Mouse (Mus musculus): Measurements from ENCODE around the gene Rpl22.

The Rpl22 gene

GRCm38 (mm10) chr4:152325574-152326411 is at the start of gene Rpl22:
Gene Rpl22, plus strand, starts transcription at chr4:152325742.
- peak; percentile 96 to 97 for DNase-seq

GRCm38 (mm10) chr4:152276389-152277347 is 48.9 kb upstream of the Rpl22 start:
- no peak for DNase-seq

GRCm38 (mm10) chr4:152277916-152278315 is 47.6 kb upstream of the Rpl22 start:
- DNase-seq, result no peak

DNA sequence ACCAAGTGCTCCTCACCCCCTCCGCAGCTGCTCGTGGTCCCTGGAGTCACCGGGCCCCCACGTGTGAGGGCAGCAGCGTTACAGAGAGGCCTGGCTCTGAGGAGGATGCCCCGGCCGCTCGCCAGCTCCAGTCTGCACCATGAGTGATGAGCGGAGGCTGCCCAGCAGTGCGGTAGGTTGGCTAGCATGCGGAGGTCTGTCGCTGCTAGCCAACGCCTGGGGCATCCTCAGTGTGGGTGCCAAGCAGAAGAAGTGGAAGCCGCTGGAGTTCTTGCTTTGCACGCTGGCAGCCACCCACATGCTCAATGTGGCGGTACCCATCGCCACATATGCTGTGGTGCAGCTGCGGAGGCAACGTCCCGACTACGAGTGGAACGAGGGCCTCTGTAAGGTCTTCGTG is 46.6 kb upstream of the Rpl22 start:
- no peak for DNase-seq

- DNase-seq, result no peak
Observed at GRCm38 (mm10) chr4:152281601-152282000, 43.9 kb upstream of the Rpl22 start.

GRCm38 (mm10) chr4:152282721-152283120 is 42.8 kb upstream of the Rpl22 start:
- DNase-seq, result no peak

GRCm38 (mm10) chr4:152283186-152283950 is 42.2 kb upstream of the Rpl22 start:
- peak; percentile 75 to 83 for DNase-seq

DNA sequence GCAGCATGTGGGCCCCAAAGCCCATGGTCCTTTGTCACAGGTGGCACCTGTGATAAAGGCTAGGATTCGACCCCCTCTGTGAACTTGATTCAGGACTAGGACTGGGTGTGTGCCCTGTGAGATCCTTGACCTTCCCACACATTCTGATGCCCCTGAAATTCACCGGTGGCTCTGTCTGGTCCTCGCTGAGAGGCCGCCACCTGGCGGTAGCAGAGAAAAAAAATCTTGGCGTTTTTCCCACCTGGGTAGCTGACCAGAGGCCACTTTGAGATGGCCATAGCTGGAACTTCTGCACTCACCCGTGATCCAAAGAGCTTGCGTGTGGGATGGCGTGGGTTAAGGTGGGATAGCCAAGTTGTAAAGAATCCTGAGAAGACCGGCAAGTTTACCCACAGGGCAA is 40.0 kb upstream of the Rpl22 start:
- peak; percentile 53 to 62 for DNase-seq

- no peak for DNase-seq
Observed at GRCm38 (mm10) chr4:152286183-152286582, 39.4 kb upstream of the Rpl22 start.

DNA sequence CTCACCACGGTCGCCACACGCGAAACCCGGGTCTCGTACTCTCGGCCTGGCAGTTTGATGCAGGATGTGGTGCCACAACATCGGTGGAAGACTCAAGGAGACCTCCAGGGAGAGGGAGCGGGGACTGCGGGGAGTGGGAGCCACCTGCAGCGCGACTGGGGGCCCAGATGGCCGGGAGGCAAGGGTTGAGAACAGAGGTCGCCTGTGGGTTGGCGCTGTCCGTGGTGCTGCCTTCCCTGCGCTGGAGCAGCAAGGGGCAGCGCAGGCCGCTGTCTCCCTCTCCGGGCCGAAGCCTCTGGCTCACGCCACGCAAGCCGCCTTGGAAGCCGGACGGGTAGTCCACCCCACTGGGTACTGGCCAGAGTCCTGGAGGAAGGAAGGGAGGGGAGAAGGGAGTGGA is 38.7 kb upstream of the Rpl22 start:
- peak; percentile 38 to 56 for DNase-seq

DNA sequence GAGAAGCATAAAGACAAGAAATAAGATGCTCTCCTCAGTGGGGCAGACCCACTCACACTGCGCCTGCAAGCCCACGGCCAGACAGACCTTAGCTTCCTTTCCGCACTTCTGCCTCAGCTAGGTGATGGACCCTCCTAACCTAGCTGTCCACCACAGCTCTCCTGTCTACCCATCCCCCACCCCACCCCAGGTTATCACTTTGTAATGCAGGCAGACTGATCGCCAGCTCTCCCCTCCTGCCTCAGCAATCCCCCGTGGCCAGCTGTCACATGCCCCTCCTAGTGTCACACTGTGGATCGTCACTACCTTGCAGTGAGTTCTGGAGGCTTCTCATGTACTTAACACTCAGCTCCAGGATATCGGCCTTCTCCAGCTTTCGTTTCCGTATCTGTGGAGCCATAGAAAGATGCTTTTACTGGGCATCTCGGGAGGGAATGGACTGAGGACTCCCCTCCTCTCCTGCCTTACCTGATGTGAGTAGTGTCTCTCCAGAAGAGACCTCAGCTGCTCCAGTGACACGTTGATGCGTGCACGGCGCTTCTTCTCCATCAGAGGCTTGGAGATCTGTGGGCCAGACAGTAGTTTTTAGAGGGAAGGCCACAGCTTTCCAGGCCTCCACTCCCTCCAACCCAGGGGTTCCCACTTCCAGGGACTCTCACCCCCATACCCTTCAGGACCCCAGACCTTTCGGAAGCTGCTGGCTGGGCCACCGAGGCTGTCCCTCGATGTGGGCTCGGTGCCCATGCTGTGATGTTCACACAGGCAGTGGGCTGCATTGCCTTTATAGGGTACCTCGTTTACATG is 38.0 kb upstream of the Rpl22 start:
- no peak for DNase-seq

DNA sequence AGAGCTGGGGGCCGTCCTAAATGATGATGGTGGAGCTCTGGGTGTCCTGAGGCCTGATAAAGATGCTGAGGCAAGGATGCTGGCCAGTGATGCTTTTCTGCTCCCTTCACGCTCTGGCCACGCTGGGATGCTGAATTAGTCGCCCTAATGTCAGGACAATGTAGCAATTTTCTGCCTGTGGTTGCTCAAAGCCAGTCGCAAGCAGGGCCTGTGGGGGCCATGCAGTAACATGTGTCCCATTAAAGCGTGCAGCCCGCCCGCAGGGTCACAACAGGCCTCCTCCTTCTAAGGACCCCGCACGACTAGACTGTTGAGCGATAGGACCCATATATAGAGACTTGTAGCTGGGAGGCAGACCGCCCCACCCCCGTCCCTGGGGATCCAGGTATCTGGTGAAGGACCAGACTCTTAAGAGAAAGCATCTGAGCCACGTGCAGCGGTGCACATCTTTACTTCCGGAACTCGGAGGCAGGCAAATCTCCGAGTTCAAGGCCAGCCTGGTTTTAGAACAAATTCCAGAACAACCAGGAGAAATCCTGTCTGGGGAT is 37.1 kb upstream of the Rpl22 start:
- DNase-seq, result no peak

GRCm38 (mm10) chr4:152290385-152290784 is 35.2 kb upstream of the Rpl22 start:
- no peak for DNase-seq

- no peak for DNase-seq
Observed at GRCm38 (mm10) chr4:152290991-152291390, 34.6 kb upstream of the Rpl22 start.

DNA sequence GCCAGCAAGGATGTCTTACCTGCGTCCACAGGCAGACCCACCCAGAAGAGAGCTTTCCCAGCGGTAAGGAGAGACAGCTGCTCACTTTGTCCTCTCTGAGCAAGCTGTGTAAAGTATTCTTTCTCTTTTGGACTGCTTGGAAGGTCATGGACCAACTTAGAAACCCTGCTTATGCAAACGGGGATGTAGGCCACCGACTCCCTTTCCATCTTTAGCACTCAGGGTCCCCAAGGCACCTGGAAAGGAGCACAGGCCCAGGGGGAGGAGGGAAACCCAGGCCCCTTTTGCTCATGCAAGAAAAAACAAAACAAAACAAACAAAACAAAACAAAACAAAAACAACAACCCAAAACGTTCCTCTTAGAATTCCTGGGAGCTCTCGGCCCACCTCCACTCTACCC is 34.0 kb upstream of the Rpl22 start, which contains the start of gene Hes3:
TSS of gene Hes3 (minus strand) at position 101 of the 400 bp plus-strand sequence.
- no peak for DNase-seq

DNA sequence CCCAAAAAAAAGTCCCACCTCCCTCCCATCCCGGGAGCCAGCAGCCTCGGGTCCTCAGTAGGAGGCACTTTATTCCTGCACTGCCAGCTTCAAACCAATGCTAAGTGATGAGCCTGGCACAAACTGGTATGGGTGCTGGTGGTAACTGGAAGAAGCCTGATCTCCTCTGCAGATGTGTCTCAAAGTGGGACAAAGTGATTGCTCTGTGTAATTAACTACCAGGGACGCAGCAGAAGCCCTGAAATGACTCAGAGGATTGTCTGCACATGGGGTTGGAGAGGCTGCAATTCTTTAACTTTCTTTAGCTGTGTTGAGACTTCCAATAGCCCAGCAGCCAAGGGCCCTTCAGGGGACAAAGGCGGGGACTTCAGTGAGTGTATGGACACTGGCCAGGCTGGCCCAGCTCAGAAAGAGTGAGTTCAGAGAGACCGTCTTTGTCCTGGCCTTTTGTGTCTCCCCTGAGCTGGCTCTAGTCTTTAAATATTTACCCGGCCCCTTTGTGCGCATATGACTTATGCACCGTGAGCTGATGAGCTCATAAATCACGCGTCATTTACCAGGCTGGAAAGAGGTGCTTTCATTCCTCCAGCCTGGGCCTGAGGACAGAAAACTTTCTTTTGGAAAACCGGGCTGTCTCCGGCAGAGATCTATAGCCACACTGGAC is 33.3 kb upstream of the Rpl22 start:
- DNase-seq, result no peak

- no peak for DNase-seq
Observed at GRCm38 (mm10) chr4:152294188-152294929, 31.2 kb upstream of the Rpl22 start.

- no peak for DNase-seq
Observed at GRCm38 (mm10) chr4:152295916-152296315, 29.6 kb upstream of the Rpl22 start.

DNA sequence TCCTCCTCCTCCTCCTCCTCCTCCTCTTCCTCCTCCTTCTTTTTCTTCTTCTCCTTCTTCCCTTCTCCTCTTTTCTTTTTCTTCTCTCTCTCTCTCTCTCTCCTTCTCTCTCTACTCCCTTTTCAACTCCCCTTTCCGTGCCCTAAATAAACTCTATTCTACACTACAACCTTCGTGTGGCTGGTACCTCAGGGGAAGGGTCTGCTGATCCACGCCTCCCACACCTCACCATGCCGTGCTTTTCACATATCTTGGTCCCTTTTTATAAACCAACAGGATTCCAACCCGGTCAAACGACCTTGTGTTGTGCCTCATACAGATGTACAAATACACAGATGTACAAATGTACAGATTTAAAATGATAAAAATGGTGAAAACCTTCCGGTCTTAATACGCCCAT is 29.2 kb upstream of the Rpl22 start:
- DNase-seq, result no peak

Data from lung, adult 18-20 months (tissue).